Mouse (Mus musculus) kidney, postnatal 0 days (tissue): ENCODE measurements around the gene Afdn. TPM values are rescaled to one million over a fixed set of nuclear protein-coding genes. Genes with fewer than 3 reads are reported as not detected.
"Not testable (repeated sequence)": the region's sequence is repeated elsewhere in the genome, so short reads cannot be mapped to it uniquely, and the experiment has no call there.

ENCODE experiments used
- ATAC-seq: fragments of 200-750 bp; cut with Nextera tagmentation; replicated peaks from 2 replicates; pipeline ENCODE4 v1.8.0; 2017; ENCODE audit warnings: low read depth, moderate number of reproducible peaks, moderate TSS enrichment, moderate library complexity; ENCODE audit not compliant: low FRiP score
- DNase-seq: peaks from one replicate; pipeline ENCODE4 v3.0.0-alpha.2; 2016; ENCODE audit warnings: low spot score
- H3K27ac ChIP-seq: fragments of 300-500 bp; sonication (generic); 2 replicates; pipeline ENCODE4 v1.5.1; 2014; ENCODE audit warnings: mild to moderate bottlenecking
- H3K27me3 ChIP-seq: fragments of 300-500 bp; sonication (generic); 2 replicates; pipeline ENCODE4 v1.6.1; 2014; ENCODE audit warnings: low read length, mixed read lengths; ENCODE audit not compliant: insufficient read depth
- H3K36me3 ChIP-seq: fragments of 300-500 bp; sonication (generic); 2 replicates; pipeline ENCODE4 v1.6.1; 2014; ENCODE audit warnings: low read length, mixed read lengths; ENCODE audit not compliant: insufficient read depth
- H3K4me1 ChIP-seq: fragments of 300-500 bp; sonication (generic); replicated peaks from 2 replicates; pipeline ENCODE4 v1.6.1; 2014; ENCODE audit warnings: antibody characterized with exemption, low read length, mixed read lengths; ENCODE audit not compliant: insufficient read depth
- H3K4me2 ChIP-seq: fragments of 300-500 bp; sonication (generic); 2 replicates; pipeline ENCODE4 v1.6.1; 2014; ENCODE audit warnings: mild to moderate bottlenecking, low read length, moderate library complexity, mixed read lengths
- H3K4me3 ChIP-seq: fragments of 300-500 bp; sonication (generic); replicated peaks from 2 replicates; pipeline ENCODE4 v1.5.1; 2014; ENCODE audit warnings: low read depth, low read length
- H3K9ac ChIP-seq: fragments of 300-500 bp; sonication (generic); 2 replicates; pipeline ENCODE4 v1.6.1; 2014; ENCODE audit warnings: low read depth, low read length
- H3K9me3 ChIP-seq: fragments of 300-500 bp; sonication (generic); replicated peaks from 2 replicates; pipeline ENCODE4 v1.6.1; 2016; ENCODE audit warnings: low read length, inconsistent platforms, mixed read lengths
- CTCF ChIP-seq: IDR thresholded peaks from 2 replicates; pipeline ENCODE4 v1.5.1; 2016; ENCODE audit warnings: antibody characterized with exemption, low read depth, mild to moderate bottlenecking, moderate library complexity
- WGBS: fragments of 180-500 bp; shearing (Covaris S2); extraction: QIAGEN DNeasy Blood & Tissue Kit; methylation state at CpG from one replicate; pipeline ENCODE4 v1.1.7; 2014; 5-methylcytosine and 5-hydroxymethylcytosine counted together
- polyA plus RNA-seq: library from polyadenylated mRNA; unstranded; fragments of >200 nt; fragmentation: Nextera tagmentation; extraction: Ambion mirVana; gene quantifications from 2 replicates; pipeline ENCODE4 v1.2.1, GENCODE M21; 2015

Afdn gene
- polyA plus RNA-seq, 1 experiment from 2014 or later = 102 TPM

DNA sequence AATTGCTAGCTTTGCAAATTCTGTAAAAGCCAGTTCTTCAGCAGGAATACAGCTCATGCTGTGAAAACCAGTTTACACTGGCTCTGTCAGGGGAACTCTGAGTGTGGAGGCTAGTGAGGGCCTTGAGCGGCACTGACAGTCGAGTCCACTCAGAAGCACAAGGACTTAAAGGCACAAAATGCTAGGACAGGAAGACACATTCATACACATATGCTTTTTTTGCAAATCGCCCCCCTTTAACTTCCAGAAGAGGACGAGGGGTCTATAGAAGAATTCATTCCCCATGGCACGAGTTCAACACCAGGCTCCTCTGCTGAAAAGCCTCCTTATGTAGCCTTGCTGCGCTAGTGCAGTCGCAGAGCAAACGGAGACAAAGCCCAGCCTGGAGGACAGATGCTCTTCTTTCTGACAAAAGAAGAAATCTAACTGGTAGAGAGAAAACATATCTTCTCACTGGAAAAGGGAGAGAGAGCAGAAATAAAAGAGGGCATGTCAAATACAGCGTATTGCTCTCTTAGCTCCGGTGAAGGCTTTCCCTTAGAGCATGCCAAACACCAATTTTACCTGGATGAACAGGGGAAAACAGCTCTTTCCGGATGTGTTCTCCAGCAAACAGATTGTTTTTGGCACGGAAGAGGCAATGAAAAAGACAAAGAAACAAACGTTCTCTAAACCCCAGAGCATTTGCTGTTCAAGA, 1.0 kb upstream of the Afdn start:
- Histone ChIP-seq H3K27me3 (no peaks in the 10 kb centered on the region), H3K36me3 (no peaks in the 10 kb centered on the region), H3K4me2 (peak overlapping the region; percentile 98), H3K4me3 (peak overlapping the region; percentile 79), H3K9ac (peak overlapping the region; percentile 92), H3K4me1 (0 out of 2 replicates have a peak, but pooled peaks cover 9% of the 10 kb centered on the region), H3K27ac (peak overlapping the region; percentile 92), H3K9me3 (no peaks in the 10 kb centered on the region)
- 17% methylated on average over 13 of the region's 13 CpGs for WGBS
- DNase-seq = no peak
- ATAC-seq = no peak
- no peak for TF ChIP-seq CTCF

DNA sequence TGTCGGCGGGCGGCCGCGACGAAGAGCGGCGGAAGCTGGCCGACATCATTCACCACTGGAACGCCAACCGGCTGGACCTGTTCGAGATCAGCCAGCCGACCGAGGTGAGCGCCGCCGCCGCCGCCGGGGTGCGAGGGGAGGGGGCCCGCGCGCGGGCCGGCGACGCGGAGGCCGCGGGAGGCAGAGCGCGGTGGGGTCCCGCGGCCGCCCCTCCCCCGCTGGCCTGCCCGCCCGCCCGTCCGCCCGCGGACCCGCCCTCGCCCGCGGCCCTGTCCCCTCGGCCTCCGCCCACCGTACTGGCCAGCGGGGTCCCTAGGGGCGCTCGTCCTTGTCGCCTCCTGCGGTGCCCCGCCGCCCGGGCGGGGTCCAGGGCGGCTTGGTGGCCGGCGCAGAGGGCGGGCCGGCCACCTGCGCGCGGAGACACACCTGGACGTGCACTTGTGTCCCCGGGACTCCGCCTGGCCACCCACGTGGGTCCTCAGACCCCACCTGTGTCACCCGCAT, 388 bp downstream of the Afdn start:
- Histone ChIP-seq H3K36me3 (no peaks in the 10 kb centered on the region), H3K27me3 (no peaks in the 10 kb centered on the region), H3K9ac (peak overlapping the region; percentile 92), H3K4me2 (peak overlapping the region; percentile 98), H3K4me3 (peak overlapping the region; percentile 79), H3K4me1 (0 out of 2 replicates have a peak, but pooled peaks cover 9% of the 10 kb centered on the region), H3K27ac (peak overlapping the region; percentile 92), H3K9me3 (no peaks in the 10 kb centered on the region)
- no peak for TF ChIP-seq CTCF
- DNase-seq (peak; percentile 46), ATAC-seq (peak; percentile 62)
- WGBS = 0% methylated on average over 22 of the region's 72 CpGs

DNA sequence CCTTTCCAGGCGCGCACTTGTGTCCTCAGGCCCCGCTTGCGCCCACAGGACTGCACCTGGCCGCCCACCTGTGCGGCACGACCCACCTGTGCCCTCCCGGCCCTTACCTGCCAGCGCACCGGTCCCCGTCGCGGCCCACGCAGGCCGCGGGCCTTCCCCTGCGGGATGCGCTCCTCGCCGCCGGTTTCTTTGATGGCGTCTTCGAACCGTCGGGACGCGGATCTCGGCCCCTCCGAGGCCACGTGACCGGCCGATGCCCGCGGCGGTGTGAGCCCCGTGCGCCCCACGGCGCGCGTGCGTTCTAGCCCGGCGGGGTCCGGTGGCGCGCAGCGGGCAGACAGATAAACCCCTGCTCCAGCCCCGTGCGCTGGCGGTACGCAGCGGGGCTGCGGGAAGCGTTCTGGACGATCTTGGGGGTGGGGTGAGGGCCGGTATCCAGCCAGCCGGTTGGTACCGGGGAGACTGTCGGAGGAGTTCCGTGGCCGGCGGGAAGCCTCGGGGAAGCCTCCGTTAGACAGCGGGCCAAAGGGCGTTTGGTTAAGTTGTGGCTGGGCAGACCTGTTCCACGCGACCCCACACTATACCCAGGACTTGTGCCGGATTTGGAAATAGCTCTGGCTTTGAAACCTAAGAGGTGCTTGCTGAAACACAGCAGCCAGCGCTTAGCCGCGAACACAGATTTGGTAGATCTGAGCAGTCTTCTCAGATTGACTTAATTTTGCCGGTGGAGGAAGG, 1.0 kb downstream of the Afdn start, which contains the start of gene Tcte2:
Tcte2 (minus strand) TSS at position 647 of the 735 bp plus-strand sequence.
- H3K9me3 ChIP-seq = no peaks in the 10 kb centered on the region
- 0 out of 2 replicates have a peak, but pooled peaks cover 9% of the 10 kb centered on the region for H3K4me1 ChIP-seq
- H3K4me2 ChIP-seq = peak within 1 kb of the TSS; percentile 98
- H3K27ac ChIP-seq = peak within 1 kb of the TSS; percentile 92
- DNase-seq = peak; percentile 31
- H3K4me3 ChIP-seq = peak within 1 kb of the TSS; percentile 79
- no peaks in the 10 kb centered on the region for H3K27me3 ChIP-seq
- no peak for TF ChIP-seq CTCF
- peak within 1 kb of the TSS; percentile 92 for H3K9ac ChIP-seq
- no peaks in the 10 kb centered on the region for H3K36me3 ChIP-seq
- ATAC-seq = 0 out of 2 replicates have a peak, but pooled peaks have one; percentile 1
- WGBS = under 1% methylated on average over 69 of the region's 74 CpGs

DNA sequence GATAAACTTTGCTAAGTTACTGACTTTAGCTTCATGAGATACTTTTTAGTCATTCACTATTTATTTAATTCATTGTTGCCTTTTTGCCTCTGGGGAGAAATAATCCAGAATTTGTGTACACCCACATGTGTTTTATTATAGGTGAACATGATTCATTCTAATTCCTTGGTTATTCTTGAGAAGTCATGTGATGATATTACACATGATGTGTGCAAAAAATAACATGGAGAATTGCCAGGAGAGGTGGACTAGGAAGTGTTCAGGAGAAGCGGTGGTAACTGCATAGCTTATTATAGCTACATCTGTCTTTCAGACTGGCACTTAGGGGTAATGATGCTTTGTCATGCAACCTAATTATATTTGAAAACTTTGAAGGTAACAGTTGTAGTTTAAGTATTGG, 3.5 kb downstream of the Afdn start:
- Histone ChIP-seq H3K4me2 (no peak overlapping the region), H3K27ac (no peak overlapping the region), H3K9me3 (no peaks in the 10 kb centered on the region), H3K4me3 (no peak overlapping the region), H3K4me1 (0 out of 2 replicates have a peak, but pooled peaks cover 4% of the 10 kb centered on the region), H3K27me3 (no peaks in the 10 kb centered on the region), H3K36me3 (no peaks in the 10 kb centered on the region), H3K9ac (no peak overlapping the region)
- 80% methylated on average over 1 of the region's 1 CpGs for WGBS
- DNase-seq (no peak), ATAC-seq (no peak)
- no peak for TF ChIP-seq CTCF

DNA sequence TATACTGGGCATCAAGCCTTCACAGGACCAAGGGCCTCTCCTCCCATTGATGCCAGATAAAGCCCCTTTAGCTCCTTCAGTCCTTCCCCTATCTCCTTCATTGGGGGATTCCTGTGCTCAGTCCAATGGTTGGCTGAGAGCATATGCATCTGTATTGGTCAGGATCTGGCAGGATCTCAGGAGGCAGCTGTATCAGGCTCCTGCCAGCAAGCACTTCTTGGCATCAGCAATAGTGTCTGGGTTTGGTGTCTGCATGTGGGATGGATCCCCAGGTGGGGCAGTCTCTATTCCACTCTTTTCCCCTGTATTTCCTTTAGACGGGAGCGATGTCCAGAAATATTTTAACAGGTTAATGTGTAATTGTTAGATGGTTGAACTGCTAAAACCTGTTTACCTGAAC, 4.6 kb downstream of the Afdn start:
- 78% methylated on average over 2 of the region's 2 CpGs for WGBS

DNA sequence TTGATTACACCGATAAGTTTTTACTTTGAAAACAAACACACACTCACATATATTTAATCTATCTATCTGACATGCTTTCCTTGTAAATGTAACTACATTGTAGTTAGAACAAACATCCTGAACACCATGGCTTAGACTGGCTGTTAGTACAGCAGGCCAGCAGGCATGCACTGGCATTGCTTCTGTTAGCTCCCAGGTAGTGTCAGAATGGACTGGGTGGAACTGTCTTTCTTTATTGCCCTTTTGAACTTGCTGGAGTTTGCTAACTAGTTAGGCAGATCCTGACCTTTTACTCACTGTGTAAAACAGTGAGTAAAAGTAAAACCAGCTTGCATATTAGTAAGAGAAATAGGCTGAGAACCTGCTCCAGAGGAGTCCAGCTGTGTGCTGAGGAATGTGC, 8.2 kb downstream of the Afdn start:
- WGBS = 86% methylated on average over 1 of the region's 1 CpGs

More for the DNA sequence above, 4.6 kb downstream of the Afdn start:
- not testable (repeated sequence) for ATAC-seq, DNase-seq, H3K36me3 ChIP-seq, H3K27me3 ChIP-seq, H3K4me1 ChIP-seq, H3K9ac ChIP-seq, H3K4me2 ChIP-seq, H3K4me3 ChIP-seq, H3K27ac ChIP-seq, H3K9me3 ChIP-seq

More for the DNA sequence above, 8.2 kb downstream of the Afdn start:
- no peak for TF ChIP-seq CTCF
- ATAC-seq = no peak
- Histone ChIP-seq H3K27me3 (no peaks in the 10 kb centered on the region), H3K27ac (no peak overlapping the region), H3K4me3 (no peak overlapping the region), H3K4me2 (no peak overlapping the region), H3K9me3 (no peaks in the 10 kb centered on the region), H3K36me3 (no peaks in the 10 kb centered on the region), H3K9ac (no peak overlapping the region), H3K4me1 (no peaks in the 10 kb centered on the region)
- no peak for DNase-seq
